Mouse (Mus musculus): Measurements from ENCODE around the gene Gas7. TPM values are rescaled to one million over a fixed set of nuclear protein-coding genes. Genes with fewer than 3 reads are reported as not detected.
A peak's percentile ranks its signal among the peaks of the same experiment; 100 is the strongest.

Gas7 gene
- polyA plus RNA-seq, 1 experiment from 2014 or later = 5.4 TPM

- Histone ChIP-seq H3K36me3 (ENCODE audit: control insufficient read depth, insufficient read depth, low read length) (no peaks in the 10 kb centered on the region), H3K9me3 (replicated peaks; ENCODE audit: control insufficient read depth, low read length) (no peaks in the 10 kb centered on the region), H3K27ac (ENCODE audit: low read depth, low read length) (no peak overlapping the region), H3K9ac (ENCODE audit: low read depth, low read length) (no peak overlapping the region), H3K4me3 (ENCODE audit: low read depth, low read length) (no peak overlapping the region), H3K4me1 (ENCODE audit: control insufficient read depth, insufficient read depth, low read length) (no peaks in the 10 kb centered on the region), H3K4me2 (no peak overlapping the region), H3K27me3 (ENCODE audit: control insufficient read depth, insufficient read depth, low read length) (no peaks in the 10 kb centered on the region)
- ATAC-seq (replicated peaks; ENCODE audit: insufficient number of reproducible peaks, low FRiP score, low TSS enrichment) = no peak
- WGBS (ENCODE audit: insufficient replicate concordance) = 67% methylated on average over 14 of the region's 14 CpGs
Observed at GRCm38 (mm10) chr11:67445058-67445825, 10.0 kb upstream of the Gas7 start.

- Histone ChIP-seq H3K36me3 (ENCODE audit: control insufficient read depth, insufficient read depth, low read length) (no peaks in the 10 kb centered on the region), H3K27me3 (ENCODE audit: control insufficient read depth, insufficient read depth, low read length) (0 out of 2 replicates have a peak, but pooled peaks cover 2% of the 10 kb centered on the region), H3K4me3 (ENCODE audit: low read depth, low read length) (no peak overlapping the region), H3K4me2 (no peak overlapping the region), H3K9me3 (replicated peaks; ENCODE audit: control insufficient read depth, low read length) (no peaks in the 10 kb centered on the region), H3K27ac (ENCODE audit: low read depth, low read length) (no peak overlapping the region), H3K9ac (ENCODE audit: low read depth, low read length) (no peak overlapping the region), H3K4me1 (ENCODE audit: control insufficient read depth, insufficient read depth, low read length) (peaks cover 5% of the 10 kb centered on the region; the same call in 1 of the 2 replicates)
- WGBS (ENCODE audit: insufficient replicate concordance) = 82% methylated on average over 5 of the region's 5 CpGs
- no peak for ATAC-seq (replicated peaks; ENCODE audit: insufficient number of reproducible peaks, low FRiP score, low TSS enrichment)
Observed at GRCm38 (mm10) chr11:67451525-67451924, 3.7 kb upstream of the Gas7 start.

- under 1% methylated on average over 37 of the region's 42 CpGs for WGBS (ENCODE audit: insufficient replicate concordance)
- peak overlapping the region; percentile 82 for H3K4me3 ChIP-seq (ENCODE audit: low read depth, low read length)
- 0 out of 2 replicates have a peak, but pooled peaks cover 3% of the 10 kb centered on the region for H3K27me3 ChIP-seq (ENCODE audit: control insufficient read depth, insufficient read depth, low read length)
- no peaks in the 10 kb centered on the region for H3K36me3 ChIP-seq (ENCODE audit: control insufficient read depth, insufficient read depth, low read length)
- 0 out of 2 replicates have a peak, but pooled peaks have one; percentile 41 for ATAC-seq (replicated peaks; ENCODE audit: insufficient number of reproducible peaks, low FRiP score, low TSS enrichment)
- H3K9me3 ChIP-seq (replicated peaks; ENCODE audit: control insufficient read depth, low read length) = no peaks in the 10 kb centered on the region
- H3K27ac ChIP-seq (ENCODE audit: low read depth, low read length) = no peak overlapping the region
- H3K9ac ChIP-seq (ENCODE audit: low read depth, low read length) = peak overlapping the region; percentile 66
- H3K4me2 ChIP-seq = peak overlapping the region; percentile 97
- peaks cover 10% of the 10 kb centered on the region for H3K4me1 ChIP-seq (ENCODE audit: control insufficient read depth, insufficient read depth, low read length)
Observed at GRCm38 (mm10) chr11:67455527-67455981, 317 bp downstream of the Gas7 start.

GRCm38 (mm10) chr11:67456029-67456428 lies 792 bp downstream of the Gas7 start:
- peak overlapping the region; percentile 97 for H3K4me2 ChIP-seq
- H3K36me3 ChIP-seq (ENCODE audit: control insufficient read depth, insufficient read depth, low read length) = no peaks in the 10 kb centered on the region
- peak overlapping the region; percentile 82 for H3K4me3 ChIP-seq (ENCODE audit: low read depth, low read length)
- 0 out of 2 replicates have a peak, but pooled peaks have one; percentile 31 for ATAC-seq (replicated peaks; ENCODE audit: insufficient number of reproducible peaks, low FRiP score, low TSS enrichment)
- no peak overlapping the region for H3K27ac ChIP-seq (ENCODE audit: low read depth, low read length)
- H3K9me3 ChIP-seq (replicated peaks; ENCODE audit: control insufficient read depth, low read length) = no peaks in the 10 kb centered on the region
- 0 out of 2 replicates have a peak, but pooled peaks cover 3% of the 10 kb centered on the region for H3K27me3 ChIP-seq (ENCODE audit: control insufficient read depth, insufficient read depth, low read length)
- 16% methylated on average over 7 of the region's 7 CpGs for WGBS (ENCODE audit: insufficient replicate concordance)
- peaks cover 10% of the 10 kb centered on the region for H3K4me1 ChIP-seq (ENCODE audit: control insufficient read depth, insufficient read depth, low read length)
- peak overlapping the region; percentile 66; the same call in 1 of the 2 replicates for H3K9ac ChIP-seq (ENCODE audit: low read depth, low read length)

GRCm38 (mm10) chr11:67458171-67458570 lies 2.9 kb downstream of the Gas7 start:
- Histone ChIP-seq H3K9me3 (replicated peaks; ENCODE audit: control insufficient read depth, low read length) (no peaks in the 10 kb centered on the region), H3K27me3 (ENCODE audit: control insufficient read depth, insufficient read depth, low read length) (0 out of 2 replicates have a peak, but pooled peaks cover 3% of the 10 kb centered on the region), H3K4me1 (ENCODE audit: control insufficient read depth, insufficient read depth, low read length) (peaks cover 14% of the 10 kb centered on the region), H3K4me2 (no peak overlapping the region), H3K27ac (ENCODE audit: low read depth, low read length) (no peak overlapping the region), H3K4me3 (ENCODE audit: low read depth, low read length) (no peak overlapping the region), H3K36me3 (ENCODE audit: control insufficient read depth, insufficient read depth, low read length) (no peaks in the 10 kb centered on the region), H3K9ac (ENCODE audit: low read depth, low read length) (no peak overlapping the region)
- WGBS (ENCODE audit: insufficient replicate concordance) = 29% methylated on average over 2 of the region's 2 CpGs
- no peak for ATAC-seq (replicated peaks; ENCODE audit: insufficient number of reproducible peaks, low FRiP score, low TSS enrichment)

- Histone ChIP-seq H3K4me1 (ENCODE audit: control insufficient read depth, insufficient read depth, low read length) (no peaks in the 10 kb centered on the region), H3K9ac (ENCODE audit: low read depth, low read length) (no peak overlapping the region), H3K9me3 (replicated peaks; ENCODE audit: control insufficient read depth, low read length) (no peaks in the 10 kb centered on the region), H3K4me2 (no peak overlapping the region), H3K27me3 (ENCODE audit: control insufficient read depth, insufficient read depth, low read length) (no peaks in the 10 kb centered on the region), H3K27ac (ENCODE audit: low read depth, low read length) (no peak overlapping the region), H3K36me3 (ENCODE audit: control insufficient read depth, insufficient read depth, low read length) (no peaks in the 10 kb centered on the region), H3K4me3 (ENCODE audit: low read depth, low read length) (no peak overlapping the region)
- ATAC-seq (replicated peaks; ENCODE audit: insufficient number of reproducible peaks, low FRiP score, low TSS enrichment) = no peak
- 49% methylated on average over 4 of the region's 4 CpGs for WGBS (ENCODE audit: insufficient replicate concordance)
Observed at GRCm38 (mm10) chr11:67467132-67467531, 11.9 kb downstream of the Gas7 start.

GRCm38 (mm10) chr11:67468846-67469245 lies 13.6 kb downstream of the Gas7 start:
- H3K27ac ChIP-seq (ENCODE audit: low read depth, low read length) = no peak overlapping the region
- ATAC-seq (replicated peaks; ENCODE audit: insufficient number of reproducible peaks, low FRiP score, low TSS enrichment) = no peak
- no peak overlapping the region for H3K4me2 ChIP-seq
- no peaks in the 10 kb centered on the region for H3K36me3 ChIP-seq (ENCODE audit: control insufficient read depth, insufficient read depth, low read length)
- WGBS (ENCODE audit: insufficient replicate concordance) = 62% methylated on average over 7 of the region's 7 CpGs
- H3K4me3 ChIP-seq (ENCODE audit: low read depth, low read length) = no peak overlapping the region
- H3K9ac ChIP-seq (ENCODE audit: low read depth, low read length) = no peak overlapping the region
- no peaks in the 10 kb centered on the region for H3K27me3 ChIP-seq (ENCODE audit: control insufficient read depth, insufficient read depth, low read length)
- no peaks in the 10 kb centered on the region for H3K4me1 ChIP-seq (ENCODE audit: control insufficient read depth, insufficient read depth, low read length)
- no peaks in the 10 kb centered on the region for H3K9me3 ChIP-seq (replicated peaks; ENCODE audit: control insufficient read depth, low read length)

GRCm38 (mm10) chr11:67474590-67474989 lies 19.4 kb downstream of the Gas7 start:
- no peaks in the 10 kb centered on the region for H3K36me3 ChIP-seq (ENCODE audit: control insufficient read depth, insufficient read depth, low read length)
- H3K4me3 ChIP-seq (ENCODE audit: low read depth, low read length) = no peak overlapping the region
- ATAC-seq (replicated peaks; ENCODE audit: insufficient number of reproducible peaks, low FRiP score, low TSS enrichment) = no peak
- WGBS (ENCODE audit: insufficient replicate concordance) = 73% methylated on average over 5 of the region's 5 CpGs
- H3K27me3 ChIP-seq (ENCODE audit: control insufficient read depth, insufficient read depth, low read length) = no peaks in the 10 kb centered on the region
- no peak overlapping the region for H3K9ac ChIP-seq (ENCODE audit: low read depth, low read length)
- H3K27ac ChIP-seq (ENCODE audit: low read depth, low read length) = no peak overlapping the region
- no peaks in the 10 kb centered on the region for H3K9me3 ChIP-seq (replicated peaks; ENCODE audit: control insufficient read depth, low read length)
- H3K4me2 ChIP-seq = no peak overlapping the region
- peaks cover 3% of the 10 kb centered on the region; the same call in 1 of the 2 replicates for H3K4me1 ChIP-seq (ENCODE audit: control insufficient read depth, insufficient read depth, low read length)

Measured in heart, embryonic 11.5 days (tissue).